Mouse (Mus musculus) thymus, adult 2 months (tissue): ENCODE data around the gene Gar1.

Experiments
- CTCF ChIP-seq: fragments of 200-500 bp; IDR thresholded peaks from 2 replicates; pipeline ENCODE4 v1.5.1; 2012; ENCODE audit warnings: mild to moderate bottlenecking, control low read depth, low read length, moderate library complexity, borderline replicate concordance; ENCODE audit not compliant: control insufficient read depth, poor library complexity, insufficient read depth; ENCODE audit errors: extremely low read depth
- POLR2A ChIP-seq: fragments of 200-500 bp; IDR thresholded peaks from 2 replicates; pipeline ENCODE4 v1.6.1; 2012; ENCODE audit warnings: mild to moderate bottlenecking, low read length, control low read depth, moderate library complexity; ENCODE audit not compliant: control insufficient read depth, poor library complexity, insufficient read depth; ENCODE audit errors: extremely low read depth

DNA sequence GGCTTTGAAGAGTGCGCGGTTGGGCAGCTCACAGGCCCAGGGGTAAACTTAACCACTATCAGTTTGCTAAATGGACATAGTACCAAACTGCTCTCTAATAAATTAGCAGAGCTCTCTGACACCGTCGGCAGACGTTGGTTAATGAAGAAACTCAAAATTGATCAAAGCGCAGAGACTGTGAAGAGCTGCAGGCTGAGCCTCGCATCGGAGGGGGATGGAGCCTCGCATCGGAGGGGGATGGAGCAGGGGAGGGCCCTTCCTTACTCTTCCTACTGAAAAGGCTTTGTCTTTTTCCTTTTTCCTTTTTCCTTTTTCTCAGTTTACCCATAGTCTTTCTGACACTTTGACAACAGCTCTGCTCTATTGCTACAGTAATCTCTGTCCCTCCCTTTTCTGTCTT is 49.8 kb downstream of the Gar1 start:
- TF ChIP-seq CTCF (no peak), POLR2A (no peak)
